Mouse (Mus musculus): ENCODE measurements around the gene Zscan21. TPM values are rescaled to one million over a fixed set of nuclear protein-coding genes. Genes with fewer than 3 reads are reported as not detected.
A peak's percentile ranks its signal among the peaks of the same experiment; 100 is the strongest.

The Zscan21 gene
- polyA plus RNA-seq, 1 experiment from 2014 or later, result 45.7 TPM

DNA sequence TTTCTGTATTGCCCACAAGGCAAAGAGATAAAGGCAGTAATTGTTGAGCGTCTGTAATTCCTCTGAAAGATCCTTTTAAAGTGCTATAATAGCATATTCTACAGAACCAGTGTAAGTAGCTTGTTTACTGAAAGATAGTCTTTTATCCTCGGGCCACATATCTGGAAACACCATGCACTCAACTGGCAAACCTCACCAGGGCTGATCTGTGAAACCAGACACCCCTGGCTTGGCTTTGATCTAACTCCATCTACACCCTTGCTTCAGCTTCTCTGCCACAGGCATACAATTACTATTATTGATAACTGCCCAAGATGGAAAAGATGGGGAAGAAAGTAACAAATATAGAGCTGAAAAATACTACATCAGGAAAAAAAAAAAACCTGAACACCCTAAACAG lies 32.2 kb upstream of the Zscan21 start:
- no peak for ATAC-seq (replicated peaks; ENCODE audit: insufficient number of reproducible peaks, low FRiP score, low TSS enrichment)
- no peak overlapping the region for H3K9ac ChIP-seq (ENCODE audit: low read depth, low read length)

DNA sequence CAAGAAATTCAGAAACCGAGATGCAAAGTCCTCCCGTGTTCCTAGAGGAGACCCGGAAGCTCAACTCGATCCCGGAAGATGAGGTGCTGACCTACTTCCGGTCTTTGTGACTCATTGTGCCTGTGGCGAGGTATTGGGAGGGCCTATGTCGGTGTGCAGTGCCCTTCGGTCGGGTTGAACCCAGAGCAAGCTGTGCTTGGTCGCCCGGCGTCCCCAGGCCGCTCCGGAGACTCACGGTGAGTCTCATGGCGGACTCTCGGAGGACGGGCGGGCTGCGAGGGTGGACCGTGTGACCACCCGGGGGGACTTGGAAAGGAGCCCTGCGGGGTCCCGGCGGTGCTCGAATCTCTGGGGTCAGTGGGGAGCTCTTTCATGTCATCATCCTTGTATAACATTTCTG lies 31.7 kb upstream of the Zscan21 start, which contains the start of gene Zkscan1:
Zkscan1 (plus strand) TSS at position 89 of the 400 bp plus-strand sequence.
- WGBS (ENCODE audit: insufficient replicate concordance), result 0% methylated on average over 27 of the region's 27 CpGs
- Histone ChIP-seq H3K4me1 (ENCODE audit: control insufficient read depth, insufficient read depth, low read length) (no peaks in the 10 kb centered on the region), H3K9ac (ENCODE audit: low read depth, low read length) (peak within 1 kb of the TSS; percentile 94), H3K4me3 (ENCODE audit: low read depth, low read length) (peak within 1 kb of the TSS; percentile 79), H3K4me2 (peak within 1 kb of the TSS; percentile 83), H3K27ac (ENCODE audit: low read depth, low read length) (peak within 1 kb of the TSS; percentile 77), H3K27me3 (ENCODE audit: control insufficient read depth, insufficient read depth, low read length) (no peaks in the 10 kb centered on the region), H3K36me3 (ENCODE audit: control insufficient read depth, insufficient read depth, low read length) (no peaks in the 10 kb centered on the region), H3K9me3 (replicated peaks; ENCODE audit: control insufficient read depth, low read length) (no peaks in the 10 kb centered on the region)
- peak; percentile 90 for ATAC-seq (replicated peaks; ENCODE audit: insufficient number of reproducible peaks, low FRiP score, low TSS enrichment)

More for the DNA sequence above, 32.2 kb upstream of the Zscan21 start:
- peak overlapping the region; percentile 83 for H3K4me2 ChIP-seq
- no peaks in the 10 kb centered on the region for H3K27me3 ChIP-seq (ENCODE audit: control insufficient read depth, insufficient read depth, low read length)
- no peaks in the 10 kb centered on the region for H3K36me3 ChIP-seq (ENCODE audit: control insufficient read depth, insufficient read depth, low read length)
- H3K4me1 ChIP-seq (ENCODE audit: control insufficient read depth, insufficient read depth, low read length), result no peaks in the 10 kb centered on the region
- WGBS (ENCODE audit: insufficient replicate concordance), result 48% methylated on average over 2 of the region's 2 CpGs
- H3K27ac ChIP-seq (ENCODE audit: low read depth, low read length), result peak overlapping the region; percentile 77
- H3K4me3 ChIP-seq (ENCODE audit: low read depth, low read length), result peak overlapping the region; percentile 79
- no peaks in the 10 kb centered on the region for H3K9me3 ChIP-seq (replicated peaks; ENCODE audit: control insufficient read depth, low read length)

DNA sequence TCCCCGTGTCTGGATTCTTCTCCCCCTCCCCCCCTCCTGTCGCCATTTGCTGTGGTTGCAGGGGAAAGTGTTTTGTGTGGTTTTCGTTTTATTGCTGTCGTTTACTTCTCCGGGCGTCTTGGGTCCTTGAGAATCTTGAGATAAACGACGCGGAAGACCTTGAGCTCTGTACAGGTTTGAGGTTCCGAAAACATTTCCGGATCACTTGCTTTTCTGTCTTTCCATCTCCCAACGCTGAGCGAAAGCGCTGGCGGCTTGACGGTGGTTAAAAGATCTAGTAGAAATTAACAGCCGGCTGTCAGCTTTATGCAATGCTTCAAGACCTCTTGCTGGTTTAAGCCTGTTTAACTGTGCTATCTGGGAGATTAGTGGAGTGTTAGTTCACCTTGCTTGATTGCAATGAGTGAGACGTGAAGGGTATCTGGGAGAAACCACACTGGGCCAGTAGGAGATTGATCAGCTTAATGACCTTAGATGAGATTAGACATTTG lies 31.2 kb upstream of the Zscan21 start:
- H3K4me1 ChIP-seq (ENCODE audit: control insufficient read depth, insufficient read depth, low read length), result no peaks in the 10 kb centered on the region
- under 1% methylated on average over 18 of the region's 18 CpGs for WGBS (ENCODE audit: insufficient replicate concordance)
- peak overlapping the region; percentile 83 for H3K4me2 ChIP-seq
- H3K9me3 ChIP-seq (replicated peaks; ENCODE audit: control insufficient read depth, low read length), result no peaks in the 10 kb centered on the region
- peak overlapping the region; percentile 77 for H3K27ac ChIP-seq (ENCODE audit: low read depth, low read length)
- no peaks in the 10 kb centered on the region for H3K27me3 ChIP-seq (ENCODE audit: control insufficient read depth, insufficient read depth, low read length)
- H3K9ac ChIP-seq (ENCODE audit: low read depth, low read length), result peak overlapping the region; percentile 94
- ATAC-seq (replicated peaks; ENCODE audit: insufficient number of reproducible peaks, low FRiP score, low TSS enrichment), result no peak
- H3K4me3 ChIP-seq (ENCODE audit: low read depth, low read length), result peak overlapping the region; percentile 79
- H3K36me3 ChIP-seq (ENCODE audit: control insufficient read depth, insufficient read depth, low read length), result no peaks in the 10 kb centered on the region

DNA sequence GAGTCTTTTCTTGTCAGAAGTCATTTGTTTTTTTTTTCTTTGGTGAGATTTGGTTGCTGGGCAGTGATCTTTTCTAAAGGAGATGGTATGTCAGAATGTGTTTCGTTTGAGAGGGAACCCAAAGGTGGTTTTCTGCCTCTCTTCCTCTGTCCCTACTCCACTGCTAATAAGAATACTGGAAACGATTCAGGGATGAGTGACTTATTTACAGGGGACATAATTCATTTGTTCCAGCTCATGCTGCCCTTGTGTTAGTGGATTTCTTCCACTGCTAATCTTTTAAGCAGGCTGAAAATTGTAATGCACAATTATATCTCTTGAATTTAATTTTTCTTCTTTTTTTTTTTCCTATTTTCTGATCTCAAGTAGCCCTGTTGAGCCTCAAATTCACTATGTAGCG lies 29.9 kb upstream of the Zscan21 start:
- Histone ChIP-seq H3K27ac (ENCODE audit: low read depth, low read length) (no peak overlapping the region), H3K36me3 (ENCODE audit: control insufficient read depth, insufficient read depth, low read length) (no peaks in the 10 kb centered on the region), H3K4me3 (ENCODE audit: low read depth, low read length) (no peak overlapping the region), H3K4me2 (no peak overlapping the region), H3K27me3 (ENCODE audit: control insufficient read depth, insufficient read depth, low read length) (no peaks in the 10 kb centered on the region), H3K9me3 (replicated peaks; ENCODE audit: control insufficient read depth, low read length) (no peaks in the 10 kb centered on the region), H3K9ac (ENCODE audit: low read depth, low read length) (no peak overlapping the region), H3K4me1 (ENCODE audit: control insufficient read depth, insufficient read depth, low read length) (no peaks in the 10 kb centered on the region)
- no peak for ATAC-seq (replicated peaks; ENCODE audit: insufficient number of reproducible peaks, low FRiP score, low TSS enrichment)
- 87% methylated on average over 3 of the region's 3 CpGs for WGBS (ENCODE audit: insufficient replicate concordance)

DNA sequence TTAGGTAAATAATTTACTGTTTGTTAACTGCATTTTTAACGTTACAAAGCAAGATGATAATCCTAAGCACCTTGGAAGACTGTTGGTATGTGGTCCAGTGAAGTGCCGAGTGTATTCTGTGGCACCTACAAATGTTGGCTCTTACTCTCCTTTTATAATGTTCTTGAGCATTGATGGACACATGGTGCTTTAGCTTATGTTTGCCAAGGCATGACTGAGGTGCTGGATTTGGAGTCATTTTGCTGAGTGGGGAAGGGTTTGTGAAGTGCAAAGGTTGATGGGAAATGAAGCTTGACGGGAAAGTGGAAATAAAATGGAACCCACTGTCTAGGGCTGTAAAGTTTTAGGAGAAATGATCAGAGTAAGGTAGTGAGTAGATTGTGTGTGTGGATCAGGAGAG lies 28.3 kb upstream of the Zscan21 start:
- H3K4me2 ChIP-seq, result no peak overlapping the region
- H3K36me3 ChIP-seq (ENCODE audit: control insufficient read depth, insufficient read depth, low read length), result peaks cover 7% of the 10 kb centered on the region; the same call in 1 of the 2 replicates
- no peak overlapping the region for H3K4me3 ChIP-seq (ENCODE audit: low read depth, low read length)
- H3K9me3 ChIP-seq (replicated peaks; ENCODE audit: control insufficient read depth, low read length), result no peaks in the 10 kb centered on the region
- WGBS (ENCODE audit: insufficient replicate concordance), result 89% methylated on average over 3 of the region's 3 CpGs
- H3K27me3 ChIP-seq (ENCODE audit: control insufficient read depth, insufficient read depth, low read length), result no peaks in the 10 kb centered on the region
- ATAC-seq (replicated peaks; ENCODE audit: insufficient number of reproducible peaks, low FRiP score, low TSS enrichment), result no peak
- no peaks in the 10 kb centered on the region for H3K4me1 ChIP-seq (ENCODE audit: control insufficient read depth, insufficient read depth, low read length)
- H3K27ac ChIP-seq (ENCODE audit: low read depth, low read length), result no peak overlapping the region
- no peak overlapping the region for H3K9ac ChIP-seq (ENCODE audit: low read depth, low read length)

DNA sequence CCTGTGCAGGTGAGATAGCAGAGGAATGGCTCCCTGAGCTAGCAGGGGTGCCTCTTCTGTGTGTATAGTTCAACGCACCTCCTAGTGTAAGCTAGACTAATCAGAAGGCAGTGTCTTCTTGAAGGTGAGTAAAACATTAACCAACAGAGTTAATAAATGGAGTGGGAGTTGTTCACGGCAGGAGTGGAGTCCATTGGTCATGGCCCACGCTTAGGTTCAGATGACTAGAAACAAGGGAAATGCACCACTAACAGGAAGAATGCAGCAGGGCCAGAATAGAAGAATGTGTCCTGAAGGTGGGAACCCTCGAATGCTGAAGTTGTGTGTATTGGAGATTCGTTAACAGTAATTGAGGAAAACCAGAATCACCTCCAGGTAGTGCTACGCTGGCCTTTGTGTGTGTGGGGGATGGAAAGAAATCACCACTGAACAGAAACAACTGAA lies 27.6 kb upstream of the Zscan21 start:
- H3K9me3 ChIP-seq (replicated peaks; ENCODE audit: control insufficient read depth, low read length), result no peaks in the 10 kb centered on the region
- H3K4me2 ChIP-seq, result no peak overlapping the region
- no peak overlapping the region for H3K27ac ChIP-seq (ENCODE audit: low read depth, low read length)
- H3K9ac ChIP-seq (ENCODE audit: low read depth, low read length), result no peak overlapping the region
- no peak overlapping the region for H3K4me3 ChIP-seq (ENCODE audit: low read depth, low read length)
- WGBS (ENCODE audit: insufficient replicate concordance), result 85% methylated on average over 6 of the region's 6 CpGs
- no peaks in the 10 kb centered on the region for H3K27me3 ChIP-seq (ENCODE audit: control insufficient read depth, insufficient read depth, low read length)
- no peak for ATAC-seq (replicated peaks; ENCODE audit: insufficient number of reproducible peaks, low FRiP score, low TSS enrichment)
- peaks cover 11% of the 10 kb centered on the region for H3K36me3 ChIP-seq (ENCODE audit: control insufficient read depth, insufficient read depth, low read length)
- H3K4me1 ChIP-seq (ENCODE audit: control insufficient read depth, insufficient read depth, low read length), result no peaks in the 10 kb centered on the region

DNA sequence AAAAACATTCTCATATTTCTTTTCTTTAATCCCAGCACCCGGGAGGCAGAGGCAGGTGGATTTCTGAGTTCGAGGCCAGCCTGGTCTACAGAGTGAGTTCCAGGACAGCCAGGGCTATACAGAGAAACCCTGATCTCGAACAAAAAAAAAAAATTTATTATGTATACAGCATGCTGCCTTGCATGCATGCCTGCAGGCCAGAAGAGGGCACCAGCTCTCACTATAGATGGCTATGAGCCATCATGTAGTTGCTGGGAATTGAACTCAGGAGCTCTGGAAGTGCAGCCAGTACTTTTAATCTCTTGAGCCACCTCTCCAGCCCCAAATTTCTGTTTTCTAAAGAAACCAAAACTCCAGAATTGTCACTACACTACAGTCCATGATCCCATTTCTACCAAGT lies 26.4 kb upstream of the Zscan21 start:
- peaks cover 15% of the 10 kb centered on the region for H3K36me3 ChIP-seq (ENCODE audit: control insufficient read depth, insufficient read depth, low read length)
- no peaks in the 10 kb centered on the region for H3K9me3 ChIP-seq (replicated peaks; ENCODE audit: control insufficient read depth, low read length)
- no peak overlapping the region for H3K4me2 ChIP-seq
- no peak overlapping the region for H3K27ac ChIP-seq (ENCODE audit: low read depth, low read length)
- no peak for ATAC-seq (replicated peaks; ENCODE audit: insufficient number of reproducible peaks, low FRiP score, low TSS enrichment)
- WGBS (ENCODE audit: insufficient replicate concordance), result 80% methylated on average over 3 of the region's 3 CpGs
- no peaks in the 10 kb centered on the region for H3K4me1 ChIP-seq (ENCODE audit: control insufficient read depth, insufficient read depth, low read length)
- H3K4me3 ChIP-seq (ENCODE audit: low read depth, low read length), result no peak overlapping the region
- H3K27me3 ChIP-seq (ENCODE audit: control insufficient read depth, insufficient read depth, low read length), result no peaks in the 10 kb centered on the region
- no peak overlapping the region for H3K9ac ChIP-seq (ENCODE audit: low read depth, low read length)

GRCm38 (mm10) chr5:138090737-138091136 lies 26.0 kb upstream of the Zscan21 start:
- Histone ChIP-seq H3K27me3 (ENCODE audit: control insufficient read depth, insufficient read depth, low read length) (no peaks in the 10 kb centered on the region), H3K36me3 (ENCODE audit: control insufficient read depth, insufficient read depth, low read length) (peaks cover 15% of the 10 kb centered on the region)
- 95% methylated on average over 5 of the region's 5 CpGs for WGBS (ENCODE audit: insufficient replicate concordance)

GRCm38 (mm10) chr5:138092771-138093170 lies 23.9 kb upstream of the Zscan21 start:
- ATAC-seq (replicated peaks; ENCODE audit: insufficient number of reproducible peaks, low FRiP score, low TSS enrichment), result no peak
- H3K36me3 ChIP-seq (ENCODE audit: control insufficient read depth, insufficient read depth, low read length), result peaks cover 25% of the 10 kb centered on the region
- H3K4me1 ChIP-seq (ENCODE audit: control insufficient read depth, insufficient read depth, low read length), result no peaks in the 10 kb centered on the region
- 93% methylated on average over 4 of the region's 4 CpGs for WGBS (ENCODE audit: insufficient replicate concordance)
- no peak overlapping the region for H3K4me2 ChIP-seq
- H3K9me3 ChIP-seq (replicated peaks; ENCODE audit: control insufficient read depth, low read length), result no peaks in the 10 kb centered on the region
- no peak overlapping the region for H3K27ac ChIP-seq (ENCODE audit: low read depth, low read length)
- H3K9ac ChIP-seq (ENCODE audit: low read depth, low read length), result no peak overlapping the region
- H3K27me3 ChIP-seq (ENCODE audit: control insufficient read depth, insufficient read depth, low read length), result no peaks in the 10 kb centered on the region
- H3K4me3 ChIP-seq (ENCODE audit: low read depth, low read length), result no peak overlapping the region

More at GRCm38 (mm10) chr5:138090737-138091136, 26.0 kb upstream of the Zscan21 start:
- H3K9me3 ChIP-seq (replicated peaks; ENCODE audit: control insufficient read depth, low read length), result no peaks in the 10 kb centered on the region
- ATAC-seq (replicated peaks; ENCODE audit: insufficient number of reproducible peaks, low FRiP score, low TSS enrichment), result no peak
- H3K9ac ChIP-seq (ENCODE audit: low read depth, low read length), result no peak overlapping the region
- no peak overlapping the region for H3K4me2 ChIP-seq
- H3K4me3 ChIP-seq (ENCODE audit: low read depth, low read length), result no peak overlapping the region
- H3K4me1 ChIP-seq (ENCODE audit: control insufficient read depth, insufficient read depth, low read length), result no peaks in the 10 kb centered on the region
- no peak overlapping the region for H3K27ac ChIP-seq (ENCODE audit: low read depth, low read length)
